Mouse (Mus musculus) heart, adult 2 months (tissue): ENCODE measurements at regions not wholly inside any gene's neighbourhood (a gene's known extent, or its start where the extent isn't known, plus 50 kb on each side); places are given as distances from the start of the nearest gene placed in this dataset.

Experiments used
- CTCF ChIP-seq: fragments of 200-600 bp; IDR thresholded peaks from 2 replicates; pipeline ENCODE4 v1.8.1; 2022; ENCODE audit warnings: antibody characterized with exemption, mild to moderate bottlenecking, moderate library complexity
- EP300 ChIP-seq: fragments of 200-500 bp; IDR thresholded peaks from 2 replicates; pipeline ENCODE4 v1.6.1; 2011; ENCODE audit warnings: low read depth, low read length, control low read depth; ENCODE audit not compliant: insufficient read depth
- POLR2A ChIP-seq: fragments of 200-500 bp; IDR thresholded peaks from 2 replicates; pipeline ENCODE4 v1.6.1; 2011; ENCODE audit warnings: mild to moderate bottlenecking, low read depth, low read length, control low read depth; ENCODE audit not compliant: insufficient read depth

- TF ChIP-seq CTCF (no peak), POLR2A (no peak), EP300 (no peak)
These were observed 158.4 kb upstream of the Shisa6 start for GRCm38 (mm10) chr11:66684181-66684580.
